Mouse (Mus musculus) erythroid progenitor cell, adult 5-6 weeks (primary cell): ENCODE measurements around the gene Cnpy1. TPM values are rescaled to one million over a fixed set of nuclear protein-coding genes. Genes with fewer than 3 reads are reported as not detected.

Experiments used
- ATAC-seq: replicated peaks from 2 replicates; pipeline ENCODE4 v1.8.0; 2016; ENCODE audit warnings: moderate number of reproducible peaks, mild to moderate bottlenecking, moderate TSS enrichment, inconsistent platforms; ENCODE audit not compliant: poor library complexity, low FRiP score, severe bottlenecking
- total RNA-seq, 2 experiments: library from RNA; stranded (forward) in 1 of 2; stranded (reverse) in 1 of 2; fragments of 150-400 nt in 1 of 2; fragments of 186-747, 209-891 nt in 1 of 2; gene quantifications; 2 replicates each; pipeline versions ENCODE4 v1.2.3 to v1.2.4; 2015 to 2017; ENCODE audit warnings: low replicate concordance in 2 of 2

Cnpy1 gene
- total RNA-seq, 2 experiments from 2014 or later: not detected

- no peak for ATAC-seq
Observed at GRCm38 (mm10) chr5:28168253-28169165, 77.1 kb downstream of the Cnpy1 start.

- no peak for ATAC-seq
Observed at GRCm38 (mm10) chr5:28167611-28168252, 77.9 kb downstream of the Cnpy1 start.

GRCm38 (mm10) chr5:28166256-28167231 lies 79.1 kb downstream of the Cnpy1 start:
- no peak for ATAC-seq

GRCm38 (mm10) chr5:28165358-28166255 lies 80.0 kb downstream of the Cnpy1 start, which contains the start of gene En2:
TSS of gene En2 (plus strand) at chr5:28165694.
- ATAC-seq: no peak

- ATAC-seq: no peak
Observed at GRCm38 (mm10) chr5:28163926-28164325, 81.7 kb downstream of the Cnpy1 start.

- no peak for ATAC-seq
Observed at GRCm38 (mm10) chr5:28161938-28162402, 83.6 kb downstream of the Cnpy1 start.

GRCm38 (mm10) chr5:28161383-28161937 lies 84.1 kb downstream of the Cnpy1 start:
- ATAC-seq: no peak

- no peak for ATAC-seq
Observed at GRCm38 (mm10) chr5:28159891-28160470, 85.6 kb downstream of the Cnpy1 start.

- no peak for ATAC-seq
Observed at GRCm38 (mm10) chr5:28159072-28159458, 86.5 kb downstream of the Cnpy1 start.

- no peak for ATAC-seq
Observed at GRCm38 (mm10) chr5:28158308-28159071, 87.1 kb downstream of the Cnpy1 start.

- no peak for ATAC-seq
Observed at GRCm38 (mm10) chr5:28157781-28158180, 87.8 kb downstream of the Cnpy1 start.

- ATAC-seq: no peak
Observed at GRCm38 (mm10) chr5:28157044-28157730, 88.4 kb downstream of the Cnpy1 start.

Other genes with a start within 250 kb of the Cnpy1 start
- gene Insig1, start 174.4 kb downstream of the Cnpy1 start, total RNA-seq (2015; ENCODE audit: low replicate concordance): 6.5 and 13.0 TPM in 2 replicates
- 7.7 and 15.4 TPM in 2 replicates for gene Insig1, start 174.4 kb downstream of the Cnpy1 start, total RNA-seq (2017; ENCODE audit: low replicate concordance)
- not detected in 2 replicates for gene En2, start 80.1 kb downstream of the Cnpy1 start, total RNA-seq (2015; ENCODE audit: low replicate concordance)
- gene En2, start 80.1 kb downstream of the Cnpy1 start, total RNA-seq (2017; ENCODE audit: low replicate concordance): not detected in 2 replicates
- 68.5 and 91.0 TPM in 2 replicates for gene Rbm33, start 71.3 kb upstream of the Cnpy1 start, total RNA-seq (2015; ENCODE audit: low replicate concordance)
- gene Rbm33, start 71.3 kb upstream of the Cnpy1 start, total RNA-seq (2017; ENCODE audit: low replicate concordance): 101 and 126 TPM in 2 replicates
- gene Shh, start 221.4 kb upstream of the Cnpy1 start, total RNA-seq (2015; ENCODE audit: low replicate concordance): not detected in 2 replicates
- gene Shh, start 221.4 kb upstream of the Cnpy1 start, total RNA-seq (2017; ENCODE audit: low replicate concordance): not detected in 2 replicates